Mouse (Mus musculus): ENCODE results near the gene Plcb1.

Gene Plcb1

DNA sequence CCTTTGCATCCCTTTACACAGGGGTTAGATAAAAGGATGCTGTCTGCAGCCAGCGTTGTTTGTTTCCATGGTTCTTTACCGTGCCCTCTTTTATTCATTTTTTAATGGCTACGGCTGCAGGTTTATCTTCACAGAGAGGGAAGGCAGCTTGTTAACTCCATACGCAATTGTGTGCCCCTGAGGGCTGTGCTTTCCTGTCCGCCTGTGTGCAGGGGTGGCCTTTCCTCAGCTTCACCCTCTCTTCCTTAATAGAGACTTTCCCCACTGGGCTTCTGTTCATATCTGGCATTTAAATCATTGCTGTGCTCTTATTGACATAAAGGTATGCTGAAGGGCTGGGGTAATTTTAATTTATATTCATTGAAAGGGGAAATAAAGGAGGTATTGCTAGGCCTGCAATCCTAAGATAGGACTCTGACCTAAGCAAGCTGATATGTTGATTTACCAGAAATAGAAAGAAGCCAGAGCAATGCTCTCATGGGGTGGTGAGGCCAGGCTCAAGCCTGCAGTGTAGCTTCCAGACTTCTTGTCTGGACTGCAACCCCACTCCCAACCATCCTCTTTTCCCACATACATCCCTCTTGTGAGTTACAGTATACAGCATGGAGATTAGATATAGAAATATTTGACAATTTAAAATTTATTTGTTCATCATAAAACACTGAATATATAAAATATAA lies 623.7 kb downstream of the Plcb1 start:
- no peak for DNase-seq (ENCODE audit: low spot score)

DNA sequence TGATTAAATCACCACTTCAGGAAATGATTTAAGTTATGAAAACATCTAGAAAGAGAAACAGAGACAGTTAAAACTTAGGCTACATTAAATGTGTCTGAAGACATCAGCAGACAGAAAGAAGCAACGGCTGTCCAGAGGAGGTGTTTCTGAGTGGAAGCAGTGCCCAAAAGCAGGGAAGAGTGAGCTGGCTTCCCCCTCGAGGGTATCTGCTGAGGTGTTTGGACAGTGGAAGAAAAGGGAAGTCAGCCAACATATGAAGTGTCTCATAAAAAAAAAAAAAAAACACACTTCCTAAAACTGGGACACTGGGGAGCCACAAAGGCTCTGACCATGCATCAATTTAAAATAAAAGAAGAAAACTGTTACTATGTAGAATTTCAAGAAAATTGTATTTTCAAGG lies 625.8 kb downstream of the Plcb1 start:
- no peak for DNase-seq (ENCODE audit: low spot score)

DNA sequence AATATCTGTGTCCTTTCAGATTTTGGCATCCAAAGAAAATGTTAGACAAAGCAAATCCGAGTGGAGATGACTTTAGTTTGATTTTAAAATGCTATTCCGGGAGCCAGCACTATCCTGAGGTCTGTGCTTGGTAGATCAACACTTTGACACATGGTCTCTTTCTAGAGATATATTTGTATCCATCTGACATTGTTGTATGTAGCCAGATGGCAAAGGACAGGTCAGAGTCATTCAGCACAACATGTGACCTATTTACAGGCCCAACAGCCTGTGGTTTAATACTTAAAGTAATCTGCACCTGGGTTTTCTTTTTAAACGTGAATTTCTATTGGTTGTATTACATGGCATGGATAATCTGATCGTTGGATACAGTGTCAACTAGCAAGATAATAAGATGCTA lies 629.3 kb downstream of the Plcb1 start:
- no peak for DNase-seq (ENCODE audit: low spot score)

DNA sequence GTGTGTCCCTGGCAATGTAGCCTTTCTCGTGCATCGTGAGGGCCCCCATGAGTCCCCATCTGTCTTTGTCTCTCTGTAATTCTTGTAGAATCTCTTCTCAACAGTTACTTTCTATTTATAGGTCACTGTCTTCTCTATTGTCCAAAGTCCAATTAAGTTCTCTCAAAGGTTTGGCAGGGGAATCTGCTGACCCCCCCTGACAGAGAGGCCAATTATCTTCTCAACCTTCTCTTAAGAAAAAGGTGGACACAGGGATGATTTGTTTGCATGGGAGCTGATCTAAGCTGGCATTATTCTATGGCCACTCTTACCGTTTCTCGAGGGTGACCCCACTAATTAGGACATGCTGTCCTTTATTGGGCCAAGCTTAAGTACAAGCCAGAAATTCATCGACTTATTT lies 633.4 kb downstream of the Plcb1 start:
- no peak for DNase-seq (ENCODE audit: low spot score)

DNA sequence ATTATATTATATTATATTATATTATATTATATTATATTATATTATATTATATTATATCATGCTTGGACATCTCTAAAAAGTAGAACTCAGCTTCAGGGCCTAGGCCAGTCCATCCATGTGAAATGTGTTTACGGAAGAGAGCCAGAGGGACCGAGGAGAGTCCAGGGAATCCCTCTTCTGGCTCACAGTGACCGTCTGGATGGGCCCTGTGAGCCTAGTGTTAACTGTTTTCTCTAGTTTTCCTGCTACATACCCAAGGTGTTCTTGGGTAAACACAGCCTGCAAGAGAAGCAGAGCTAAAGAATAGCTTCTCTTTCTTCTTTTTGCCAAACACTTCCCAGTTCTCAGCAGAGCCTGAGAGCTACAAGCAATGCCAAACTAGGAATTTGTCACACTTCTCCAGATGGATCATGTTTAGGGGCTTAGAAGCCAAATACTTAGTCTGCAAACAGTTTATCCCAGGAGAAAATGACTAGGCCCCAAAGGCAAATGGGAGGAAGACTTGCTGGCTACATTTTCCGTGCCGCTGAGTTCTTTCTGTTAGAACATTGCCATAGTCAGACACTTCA lies 649.2 kb downstream of the Plcb1 start:
- DNase-seq (ENCODE audit: low spot score), result peak; percentile 41

DNA sequence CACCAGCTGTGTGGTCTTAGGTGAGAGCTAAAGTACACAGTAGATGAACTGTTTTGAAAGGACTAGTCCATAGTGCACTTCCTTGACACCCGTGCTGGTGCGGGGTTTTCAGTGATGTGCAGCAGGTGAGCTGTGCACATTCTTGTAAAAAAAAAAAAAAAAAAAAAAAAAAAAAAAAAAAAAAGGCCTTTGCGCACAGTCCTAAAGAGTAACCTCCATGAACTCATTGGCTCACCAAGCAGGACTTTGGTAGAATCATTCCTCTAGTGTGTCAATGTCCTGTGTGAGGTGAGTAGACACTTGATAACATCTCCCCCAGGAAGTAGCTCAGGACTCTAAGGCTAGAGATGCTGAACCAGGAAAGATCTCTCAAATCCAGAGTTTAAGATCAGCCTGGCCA lies 653.2 kb downstream of the Plcb1 start:
- DNase-seq (ENCODE audit: low spot score), result no peak

DNA sequence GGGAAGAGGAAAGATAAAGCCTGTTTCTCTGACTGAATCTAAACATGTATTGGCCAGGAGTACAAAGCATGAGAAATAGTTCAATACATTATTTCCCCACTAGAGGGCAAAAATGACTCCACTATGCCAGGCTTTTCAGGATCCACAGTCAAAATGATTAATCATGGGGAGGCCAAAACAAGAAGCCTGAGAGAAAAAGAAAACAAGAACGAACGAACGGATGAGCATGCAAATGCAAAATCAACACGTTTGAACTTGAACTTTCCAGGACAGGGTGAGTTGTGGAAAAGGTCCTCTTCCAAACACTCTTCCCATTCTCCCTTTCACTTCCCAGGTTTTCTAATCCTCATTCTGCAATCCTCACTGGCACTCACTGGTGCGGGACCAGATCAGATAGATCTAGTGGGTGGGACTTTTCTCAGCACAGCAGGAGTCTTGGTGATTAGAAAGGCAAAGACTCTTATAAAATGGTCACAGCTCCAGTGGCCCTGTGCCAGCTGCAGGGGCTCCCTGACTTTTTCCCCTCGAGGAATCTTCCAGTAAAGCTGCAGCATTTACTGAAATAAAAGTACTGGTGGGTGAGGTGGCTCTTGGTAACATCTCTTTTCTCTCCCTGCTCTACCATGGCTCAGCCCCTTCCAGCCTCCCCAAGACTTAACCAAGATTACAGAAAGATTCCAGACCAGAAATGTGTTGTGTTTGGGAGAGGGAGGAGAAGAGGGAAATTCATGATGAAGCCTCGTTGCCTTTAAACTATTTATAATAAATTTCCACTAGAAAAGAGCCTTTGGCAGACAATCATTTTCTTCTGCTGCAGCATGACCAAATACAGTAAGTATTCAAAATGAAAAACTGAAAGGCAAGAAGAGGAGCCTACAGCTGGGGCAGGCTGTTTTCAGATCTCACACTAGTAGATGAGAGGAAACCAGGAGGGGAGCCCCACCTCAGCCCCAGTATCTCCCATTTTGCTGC lies 654.0 kb downstream of the Plcb1 start:
- peak; percentile 70 for DNase-seq (ENCODE audit: low spot score)

DNA sequence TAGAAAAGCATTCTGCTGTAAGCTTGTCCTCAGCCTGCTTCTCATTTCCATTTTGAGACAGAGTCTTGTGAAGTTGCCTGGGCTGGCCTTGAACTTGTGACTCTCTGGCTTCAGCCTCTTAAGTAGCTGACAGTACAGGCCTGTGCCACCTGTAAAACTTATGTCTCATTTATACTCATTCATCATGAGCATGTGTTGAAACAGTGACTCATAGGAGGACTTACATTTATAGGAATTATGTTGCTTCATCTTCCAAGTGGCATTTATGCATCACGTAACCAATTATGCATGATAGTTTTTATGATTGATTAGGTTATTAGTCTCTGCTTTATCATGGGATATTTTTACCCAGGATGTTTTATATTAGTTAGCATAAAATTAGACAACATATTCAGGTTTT lies 667.7 kb downstream of the Plcb1 start:
- DNase-seq (ENCODE audit: low spot score), result no peak

DNA sequence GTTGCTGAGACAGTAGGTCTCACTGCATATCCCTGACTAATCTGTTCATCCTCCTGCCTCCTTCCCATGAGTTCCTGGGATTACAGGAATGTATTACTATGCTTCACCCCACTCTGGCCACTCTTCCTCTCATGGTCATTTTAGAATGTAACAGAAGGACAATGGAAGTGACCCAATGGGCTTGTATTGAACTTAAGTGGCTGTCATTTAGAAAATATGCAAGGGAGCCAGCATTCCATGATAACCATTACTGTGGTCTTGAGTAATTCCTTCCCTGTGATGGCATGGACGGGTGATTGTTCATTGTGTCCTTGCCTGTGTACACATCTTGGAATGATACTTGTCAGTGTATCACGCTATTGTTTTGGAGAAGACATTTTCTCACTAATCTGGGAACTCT lies 668.1 kb downstream of the Plcb1 start:
- DNase-seq (ENCODE audit: low spot score), result no peak

DNA sequence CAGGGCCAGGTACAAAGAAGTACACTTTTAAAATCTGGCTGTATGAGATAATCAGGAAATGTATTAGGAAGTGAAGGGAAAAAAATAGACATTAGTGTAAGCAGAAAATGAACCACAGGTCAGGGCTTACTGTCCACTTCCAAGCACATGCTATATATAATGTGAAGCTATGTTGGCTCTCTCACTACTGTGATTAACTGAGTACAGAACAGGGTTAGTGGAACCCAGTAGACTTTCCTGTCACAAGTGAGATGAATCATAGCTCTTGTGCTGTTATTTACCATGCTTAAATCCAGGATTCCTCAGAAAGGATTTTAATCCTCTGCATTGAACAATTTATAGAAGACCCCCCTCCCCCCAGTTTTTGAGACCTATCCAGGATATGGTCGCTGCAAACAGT lies 668.6 kb downstream of the Plcb1 start:
- no peak for DNase-seq (ENCODE audit: low spot score)

DNA sequence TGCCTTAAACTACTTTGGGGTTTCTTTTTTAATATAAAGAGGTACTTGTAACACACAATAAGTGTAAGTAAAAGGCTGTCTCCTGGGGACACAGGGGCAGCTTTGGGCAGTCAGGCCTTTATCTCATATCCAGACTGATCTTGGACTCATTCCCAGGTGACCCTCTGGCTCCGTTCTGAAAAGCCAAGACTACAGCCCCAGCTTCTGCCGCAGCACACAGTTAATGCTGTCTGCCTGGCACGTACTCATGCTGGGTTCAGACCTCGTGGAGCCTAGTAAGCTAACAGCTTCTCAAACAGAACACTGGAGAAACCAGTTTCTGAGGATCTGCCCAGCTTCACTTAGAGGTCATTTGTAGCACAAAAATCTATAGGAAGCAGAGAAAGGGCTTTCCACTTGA lies 682.0 kb downstream of the Plcb1 start:
- DNase-seq (ENCODE audit: low spot score), result no peak

DNA sequence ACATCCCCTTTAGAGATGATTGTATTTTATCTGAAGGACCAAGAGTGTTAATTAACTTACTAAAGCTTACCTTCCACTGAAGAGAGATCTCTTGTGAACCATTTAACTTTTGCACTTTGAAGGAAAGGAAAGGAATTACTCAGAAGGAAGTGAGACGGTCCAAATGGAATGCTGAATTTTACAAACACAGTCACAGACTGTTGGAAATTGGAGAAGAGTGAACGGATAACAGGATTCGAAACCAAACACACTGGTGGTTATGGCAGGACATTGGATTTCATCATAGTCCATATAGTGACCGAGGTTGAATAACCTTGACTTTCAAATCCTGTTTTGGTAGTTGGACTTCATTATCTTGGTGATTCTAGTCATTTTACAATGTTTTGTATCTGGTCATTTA lies 688.2 kb downstream of the Plcb1 start:
- no peak for DNase-seq (ENCODE audit: low spot score)

DNA sequence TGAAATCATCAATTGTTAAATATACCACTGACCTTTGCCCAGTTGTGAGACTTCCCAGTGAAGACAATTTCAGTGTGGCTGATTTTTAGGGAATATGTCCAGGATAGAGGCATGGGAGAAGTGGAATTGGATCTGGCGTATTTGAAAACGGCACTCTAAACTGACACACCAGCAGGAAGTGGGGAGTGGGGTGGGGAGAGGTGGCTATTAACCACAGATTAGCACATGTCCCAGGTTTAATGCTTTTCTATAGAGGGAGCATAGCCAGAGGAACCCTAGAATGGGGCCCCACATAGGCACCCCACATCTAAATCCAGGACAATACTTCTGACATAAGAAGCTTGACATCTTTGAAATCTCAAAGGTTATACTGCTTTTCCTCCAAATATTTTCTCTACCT lies 699.4 kb downstream of the Plcb1 start:
- DNase-seq (ENCODE audit: low spot score), result no peak

DNA sequence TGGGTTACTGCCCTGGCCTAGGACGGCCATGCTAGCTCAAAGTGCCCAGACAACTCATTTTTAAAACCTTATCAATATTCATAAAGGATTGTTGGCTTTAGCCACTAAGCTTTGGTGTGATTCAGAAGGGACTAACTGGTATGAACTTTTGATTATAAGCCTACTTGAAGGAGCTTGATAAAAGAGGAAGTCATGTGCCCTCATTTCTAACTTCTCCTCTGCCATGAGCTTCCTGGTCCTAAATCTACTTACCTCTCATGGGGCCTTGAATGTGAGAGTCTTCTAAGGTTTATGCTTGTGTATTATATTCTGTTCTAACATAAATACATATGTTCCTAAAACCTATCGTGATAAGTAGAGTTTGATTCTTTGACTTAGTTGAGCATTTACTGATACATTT lies 702.4 kb downstream of the Plcb1 start:
- DNase-seq (ENCODE audit: low spot score), result no peak

DNA sequence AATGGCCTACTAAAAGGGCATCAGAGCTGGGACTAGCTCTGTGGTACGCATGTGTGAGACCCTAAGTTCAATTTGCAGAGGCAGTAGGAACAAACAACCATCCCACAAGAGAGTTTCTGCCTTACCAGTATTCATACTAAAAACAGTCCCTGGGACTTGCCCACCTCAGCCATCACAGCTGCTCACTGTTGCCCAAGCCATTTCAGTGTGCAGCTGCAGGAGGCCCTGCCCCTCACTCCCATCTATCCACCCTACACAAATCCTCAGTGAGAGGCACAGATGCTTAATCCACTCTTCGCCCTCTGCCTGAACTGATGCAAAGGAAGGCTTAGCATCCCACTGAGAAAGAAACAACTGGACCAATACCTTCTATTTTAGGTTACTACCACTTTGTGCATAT lies 703.3 kb downstream of the Plcb1 start:
- no peak for DNase-seq (ENCODE audit: low spot score)

DNA sequence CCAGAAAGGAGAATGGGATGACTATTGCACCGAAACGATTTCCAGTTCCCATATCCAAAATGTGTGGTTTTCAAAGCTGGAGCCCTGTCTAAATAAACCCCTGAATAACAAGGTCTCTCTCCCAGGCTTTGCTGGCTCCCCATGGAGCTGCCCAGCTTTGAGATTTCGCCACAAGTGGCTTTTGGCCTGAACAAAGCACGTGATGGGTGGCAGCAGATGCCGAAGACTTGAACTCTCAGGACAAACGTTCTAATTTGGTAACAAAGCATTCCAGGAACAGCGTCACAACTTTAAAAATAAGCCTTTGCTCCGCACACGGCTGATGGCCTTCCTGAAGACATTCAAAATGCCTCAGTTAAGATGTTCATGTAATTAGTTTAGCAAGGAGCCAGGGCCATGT lies 706.9 kb downstream of the Plcb1 start:
- DNase-seq (ENCODE audit: low spot score), result no peak

DNA sequence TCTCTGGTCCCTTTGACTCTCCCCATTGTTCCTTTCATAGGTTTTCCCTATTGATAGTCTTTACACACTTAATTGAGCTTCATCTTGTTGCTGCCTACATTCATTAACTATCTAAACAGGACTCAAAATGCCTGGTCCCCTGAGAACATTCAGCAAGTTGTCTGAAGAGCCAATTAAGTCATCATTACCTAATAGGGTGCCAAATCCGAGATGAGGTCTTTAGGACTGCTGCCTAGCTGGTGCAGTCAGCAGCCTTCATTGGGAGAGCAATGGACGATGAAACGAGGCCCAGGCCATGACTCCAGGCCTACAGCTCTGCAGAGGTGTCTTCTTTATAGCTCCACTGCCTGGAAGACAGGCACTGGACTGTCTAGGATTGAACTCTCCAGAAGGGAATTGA lies 710.7 kb downstream of the Plcb1 start:
- DNase-seq (ENCODE audit: low spot score), result no peak

DNA sequence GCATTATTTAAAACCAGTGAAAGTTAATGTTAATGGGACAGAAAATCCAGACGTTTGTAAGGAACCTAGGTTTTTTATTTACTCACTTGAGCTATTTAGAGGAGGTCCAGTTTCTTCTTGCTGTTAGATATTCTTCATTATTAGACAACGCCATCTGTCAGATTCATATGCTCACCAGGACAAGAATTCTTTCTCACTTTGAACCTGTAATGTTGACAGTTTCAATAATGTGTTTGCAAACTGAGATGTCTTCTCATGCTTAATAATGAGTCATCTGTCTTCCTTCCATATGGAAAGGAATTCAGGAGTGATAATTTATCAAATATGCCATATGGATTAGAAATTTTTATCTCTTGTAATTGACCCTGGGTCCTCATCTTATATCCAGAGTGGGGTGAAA lies 711.4 kb downstream of the Plcb1 start:
- DNase-seq (ENCODE audit: low spot score), result no peak

DNA sequence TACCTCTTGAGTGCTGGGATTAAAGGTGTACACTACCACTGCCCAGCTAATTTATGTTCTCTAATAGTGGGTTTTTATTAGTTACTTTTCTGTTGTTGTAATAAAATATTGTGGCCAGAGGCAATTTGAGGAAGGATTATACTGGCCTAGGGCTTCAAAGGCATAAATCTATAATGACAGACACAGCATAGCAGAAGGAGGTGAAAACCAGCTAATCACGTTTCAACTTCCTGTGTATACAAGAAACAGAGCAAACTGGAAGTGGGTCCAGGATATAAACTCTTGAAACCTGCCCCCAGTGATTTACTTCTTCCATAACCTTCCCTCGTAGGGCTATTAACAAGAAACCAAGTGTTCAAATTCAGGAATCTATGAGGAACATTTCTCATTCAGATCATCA lies 715.0 kb downstream of the Plcb1 start:
- DNase-seq (ENCODE audit: low spot score), result no peak

DNA sequence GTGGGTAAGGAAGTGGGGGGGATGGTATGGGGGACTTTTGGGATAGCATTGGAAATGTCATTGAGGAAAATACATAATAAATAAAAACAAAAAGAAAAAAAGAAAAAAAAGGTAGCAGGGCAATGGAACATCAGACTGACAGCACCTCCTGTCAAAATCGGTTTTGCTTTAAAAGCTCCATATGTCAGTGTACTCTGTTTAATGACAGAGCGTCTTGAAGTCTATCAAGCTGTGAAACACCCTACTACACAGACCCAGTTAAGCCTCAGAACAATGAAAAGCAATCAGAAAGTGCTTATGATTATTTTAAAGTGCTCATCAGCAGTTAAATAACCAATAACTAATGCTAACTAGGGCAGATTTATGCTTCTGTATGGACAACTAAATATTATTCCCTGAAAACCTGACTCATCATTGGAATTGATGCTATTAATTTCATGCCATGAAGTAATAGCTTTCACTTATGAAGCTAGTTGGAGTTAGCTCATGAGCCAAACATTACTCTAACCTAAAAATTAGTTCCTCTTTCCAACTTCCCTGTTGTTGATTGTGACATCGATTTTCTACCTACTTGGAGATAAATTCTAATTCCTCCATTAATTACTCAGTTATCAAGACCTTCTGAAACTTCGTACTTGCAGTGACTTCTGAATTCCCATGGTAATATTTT lies 717.6 kb downstream of the Plcb1 start:
- no peak for DNase-seq (ENCODE audit: low spot score)

DNA sequence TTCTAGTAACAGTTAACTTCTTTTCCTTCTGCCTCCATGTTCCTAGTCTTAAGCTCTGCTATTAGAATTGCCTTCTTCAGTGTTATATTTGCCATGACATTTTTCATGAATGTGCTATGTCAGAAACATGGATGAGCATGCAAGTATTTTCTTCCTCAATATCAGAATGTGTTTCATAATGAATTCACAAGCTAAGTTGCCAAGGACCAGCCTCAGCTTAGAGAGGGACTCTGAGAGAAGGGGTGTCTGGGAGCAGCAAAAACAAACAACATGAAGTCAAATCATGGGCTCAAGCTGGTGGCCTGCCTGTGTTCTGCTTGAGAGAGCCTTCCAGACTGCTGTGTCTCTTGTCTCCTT lies 718.1 kb downstream of the Plcb1 start:
- DNase-seq (ENCODE audit: low spot score), result no peak

DNA sequence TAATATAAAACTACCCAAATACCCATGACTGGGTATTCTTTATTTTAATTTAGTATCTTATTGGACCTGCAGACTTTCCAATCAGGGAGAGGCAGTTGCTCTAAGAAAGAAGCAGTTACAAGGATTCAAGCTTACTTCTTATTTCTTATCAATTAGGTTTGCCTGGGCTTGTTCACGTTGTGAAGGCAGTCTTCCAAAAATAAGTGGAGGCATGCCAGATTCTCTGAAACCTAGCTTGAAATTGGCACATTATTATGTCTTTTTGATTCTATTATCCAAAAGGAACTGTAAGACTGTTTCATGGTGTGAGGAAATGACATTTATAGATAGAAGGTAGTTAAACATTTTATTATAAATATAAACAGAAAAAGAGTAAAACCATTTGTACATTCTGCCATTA lies 721.2 kb downstream of the Plcb1 start:
- DNase-seq (ENCODE audit: low spot score), result no peak

DNA sequence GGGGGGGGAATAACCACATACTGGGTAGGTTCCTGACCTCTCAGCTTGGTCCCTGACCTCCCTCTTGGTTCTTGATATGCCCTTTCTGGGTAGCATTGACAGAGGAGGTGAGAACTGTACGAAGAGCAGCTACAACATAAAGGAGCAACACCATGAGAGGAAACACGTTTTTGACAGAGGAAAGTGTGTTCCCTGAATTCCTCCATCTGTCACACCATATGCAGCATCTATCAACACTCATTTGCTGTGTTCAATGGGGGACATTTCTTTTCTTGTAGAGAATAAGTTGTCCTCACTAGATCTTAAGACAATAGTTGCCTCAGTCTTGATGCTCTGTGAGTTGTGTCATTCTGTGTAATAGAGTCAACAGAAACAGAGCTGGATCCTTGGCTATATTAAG lies 733.1 kb downstream of the Plcb1 start:
- no peak for DNase-seq (ENCODE audit: low spot score)
